Mouse (Mus musculus): ENCODE data around the gene Mtx3. TPM values are rescaled to one million over a fixed set of nuclear protein-coding genes. Genes with fewer than 3 reads are reported as not detected.

Mtx3 gene
- polyA plus RNA-seq, 1 experiment, result 19.4 TPM

DNA sequence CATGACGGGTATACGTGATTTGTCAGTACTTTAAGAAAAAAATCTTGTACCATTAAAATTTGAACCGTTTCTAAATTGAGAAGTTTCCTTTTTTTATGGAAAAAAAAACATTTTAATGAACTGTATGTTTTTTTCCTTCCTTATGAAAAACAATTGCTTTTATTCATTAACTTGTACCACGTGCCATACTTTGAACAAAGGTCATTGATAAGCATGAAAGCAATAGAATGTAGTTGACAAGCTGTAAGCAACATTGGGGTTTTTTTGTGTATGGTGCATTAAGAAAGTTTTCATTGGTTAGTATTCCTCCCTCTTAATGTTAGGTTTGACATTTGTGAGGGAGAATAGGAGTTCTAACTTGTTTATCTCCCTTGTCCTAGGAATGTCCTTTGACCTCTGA lies 1.9 kb downstream of the Mtx3 start:
- TF ChIP-seq CTCF (IDR thresholded peaks at IDR 0.05; ENCODE audit: borderline replicate concordance, insufficient read depth, low read length) (no peak), POLR2A (IDR thresholded peaks at IDR 0.05; ENCODE audit: low read depth, low read length) (no peak)
- Histone ChIP-seq H3K4me3 (ENCODE audit: insufficient read depth, low read length) (no peak overlapping the region), H3K4me1 (ENCODE audit: control insufficient read depth, insufficient read depth, low read length) (no peaks in the 10 kb centered on the region), H3K27ac (ENCODE audit: insufficient read depth, low read length) (no peak overlapping the region)

DNA sequence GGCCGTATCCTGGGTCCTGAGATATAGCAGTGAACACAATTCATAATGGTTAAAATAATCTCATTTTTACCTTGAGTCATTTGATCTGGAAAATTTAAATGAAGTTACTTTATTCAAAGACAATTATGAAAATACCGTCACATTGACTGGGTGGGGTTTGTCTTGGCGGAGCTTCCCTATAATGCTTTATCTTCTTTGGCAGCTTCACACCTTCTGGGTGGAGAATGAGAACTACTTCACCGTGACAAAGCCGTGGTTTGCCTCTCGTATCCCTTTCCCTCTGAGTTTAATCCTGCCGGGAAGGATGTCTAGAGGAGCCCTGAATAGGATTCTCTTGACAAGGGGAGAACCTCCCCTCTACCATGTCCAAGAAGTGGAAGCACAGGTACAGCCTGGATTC lies 2.8 kb downstream of the Mtx3 start:
- Histone ChIP-seq H3K4me1 (ENCODE audit: control insufficient read depth, insufficient read depth, low read length) (no peaks in the 10 kb centered on the region), H3K27ac (ENCODE audit: insufficient read depth, low read length) (no peak overlapping the region), H3K4me3 (ENCODE audit: insufficient read depth, low read length) (no peak overlapping the region)
- no peak for TF ChIP-seq CTCF (IDR thresholded peaks at IDR 0.05; ENCODE audit: borderline replicate concordance, insufficient read depth, low read length)

DNA sequence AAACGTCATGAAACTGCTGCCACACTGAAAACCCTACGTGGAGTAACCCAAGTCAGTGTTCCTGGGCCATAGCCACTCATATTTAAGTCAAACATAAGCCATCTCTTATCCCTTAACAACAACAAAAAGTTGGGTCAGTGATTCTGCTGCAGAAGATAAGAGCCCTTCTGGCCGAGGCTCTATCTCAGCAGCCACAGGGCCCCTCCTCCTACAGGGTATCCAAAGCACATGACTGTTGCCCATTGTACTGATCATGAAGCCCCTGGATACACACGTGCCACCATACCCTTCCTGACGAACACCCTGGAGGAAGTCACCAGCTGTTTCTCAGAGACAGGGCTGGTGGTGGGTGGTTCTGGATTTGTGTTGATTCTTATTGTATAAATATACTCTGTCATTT lies 3.4 kb downstream of the Mtx3 start:
- no peaks in the 10 kb centered on the region for H3K4me1 ChIP-seq (ENCODE audit: control insufficient read depth, insufficient read depth, low read length)
- H3K27ac ChIP-seq (ENCODE audit: insufficient read depth, low read length), result no peak overlapping the region
- no peak overlapping the region for H3K4me3 ChIP-seq (ENCODE audit: insufficient read depth, low read length)
- TF ChIP-seq CTCF (IDR thresholded peaks at IDR 0.05; ENCODE audit: borderline replicate concordance, insufficient read depth, low read length) (no peak), POLR2A (IDR thresholded peaks at IDR 0.05; ENCODE audit: low read depth, low read length) (no peak)

DNA sequence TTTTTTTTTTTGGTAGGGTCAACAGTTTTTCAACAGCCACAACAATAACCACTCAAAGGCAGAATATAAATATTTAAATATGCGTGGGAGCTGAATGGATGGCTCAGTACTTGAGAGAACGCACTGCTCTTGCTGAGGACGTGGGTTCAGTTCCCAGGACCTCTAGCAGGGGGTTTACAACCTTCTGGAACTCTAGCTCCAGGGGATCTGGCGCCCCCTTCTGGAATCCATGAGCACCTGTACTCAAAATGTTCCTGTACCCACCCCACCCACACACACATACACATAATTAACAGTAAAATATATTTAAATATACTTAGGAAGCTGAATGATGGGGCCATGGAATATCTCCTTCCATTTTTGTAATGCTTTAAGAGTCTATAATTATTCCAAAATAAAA lies 11.3 kb downstream of the Mtx3 start:
- no peak for TF ChIP-seq POLR2A (IDR thresholded peaks at IDR 0.05; ENCODE audit: low read depth, low read length)
- no peak for TF ChIP-seq CTCF (IDR thresholded peaks at IDR 0.05; ENCODE audit: borderline replicate concordance, insufficient read depth, low read length)
- H3K27ac ChIP-seq (ENCODE audit: insufficient read depth, low read length), result no peak overlapping the region
- no peaks in the 10 kb centered on the region for H3K4me1 ChIP-seq (ENCODE audit: control insufficient read depth, insufficient read depth, low read length)
- no peak overlapping the region for H3K4me3 ChIP-seq (ENCODE audit: insufficient read depth, low read length)

DNA sequence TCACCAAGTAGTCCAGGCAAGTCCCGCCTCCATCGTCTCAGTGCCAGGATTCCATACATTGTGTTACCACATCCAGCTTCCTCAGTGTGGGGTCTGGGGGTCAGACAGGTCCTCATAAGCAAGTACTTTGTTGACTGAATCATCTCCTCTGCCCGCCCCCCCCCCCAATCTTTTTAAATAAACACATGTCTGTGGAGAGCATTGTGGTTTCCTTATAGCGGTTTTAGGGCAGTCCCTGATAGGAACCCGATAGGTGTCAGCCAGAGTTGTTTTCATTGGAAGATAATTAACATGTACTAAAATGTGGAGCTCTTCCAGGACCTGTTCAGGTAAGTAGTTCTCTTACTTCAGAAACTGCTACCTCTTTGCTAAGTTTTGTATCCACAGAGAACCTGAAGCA lies 14.2 kb downstream of the Mtx3 start:
- Histone ChIP-seq H3K4me1 (ENCODE audit: control insufficient read depth, insufficient read depth, low read length) (no peaks in the 10 kb centered on the region), H3K4me3 (ENCODE audit: insufficient read depth, low read length) (no peak overlapping the region), H3K27ac (ENCODE audit: insufficient read depth, low read length) (no peak overlapping the region)
- TF ChIP-seq CTCF (IDR thresholded peaks at IDR 0.05; ENCODE audit: borderline replicate concordance, insufficient read depth, low read length) (no peak), POLR2A (IDR thresholded peaks at IDR 0.05; ENCODE audit: low read depth, low read length) (no peak)

DNA sequence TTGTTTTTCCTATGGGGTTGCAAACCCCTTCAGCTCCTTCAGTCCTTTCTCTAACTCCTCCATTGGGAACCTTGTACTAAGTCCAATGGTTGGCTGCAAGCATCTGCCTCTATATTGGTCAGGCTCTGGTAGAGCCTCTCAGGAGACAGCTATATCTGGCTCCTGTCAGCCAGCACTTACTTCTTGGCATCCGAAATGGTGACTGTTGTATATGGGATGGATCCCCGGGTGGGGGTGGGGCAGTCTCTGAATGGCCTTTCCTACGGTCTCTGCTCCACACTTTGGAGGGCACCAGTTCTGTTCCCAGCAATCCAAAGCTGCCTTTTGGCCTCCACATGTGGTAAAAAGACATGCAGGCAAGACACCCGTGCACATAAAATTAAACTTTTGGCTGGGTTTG lies 15.4 kb downstream of the Mtx3 start:
- no peak for TF ChIP-seq CTCF (IDR thresholded peaks at IDR 0.05; ENCODE audit: borderline replicate concordance, insufficient read depth, low read length)
- no peak for TF ChIP-seq POLR2A (IDR thresholded peaks at IDR 0.05; ENCODE audit: low read depth, low read length)
- Histone ChIP-seq H3K27ac (ENCODE audit: insufficient read depth, low read length) (no peak overlapping the region), H3K4me3 (ENCODE audit: insufficient read depth, low read length) (no peak overlapping the region), H3K4me1 (ENCODE audit: control insufficient read depth, insufficient read depth, low read length) (no peaks in the 10 kb centered on the region)

DNA sequence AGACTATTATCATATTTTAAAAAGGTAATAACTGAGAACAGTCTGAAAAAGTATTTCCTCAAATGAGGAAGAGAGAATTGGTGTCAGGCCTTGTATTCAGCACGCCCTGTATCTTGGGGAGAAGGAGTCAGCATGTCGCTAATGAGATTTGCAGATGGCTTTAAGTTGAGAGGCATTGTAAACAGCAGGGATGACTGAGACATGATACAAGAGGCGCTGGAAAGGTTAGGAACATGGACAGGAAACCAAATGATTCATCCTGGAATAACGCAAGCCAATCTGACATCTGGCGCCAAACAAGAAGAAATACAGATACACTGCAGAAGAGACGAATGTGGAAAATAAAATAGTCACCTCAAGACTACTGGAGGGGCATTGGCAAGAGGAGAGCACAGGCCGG lies 20.8 kb downstream of the Mtx3 start:
- Histone ChIP-seq H3K4me3 (ENCODE audit: insufficient read depth, low read length) (no peak overlapping the region), H3K4me1 (ENCODE audit: control insufficient read depth, insufficient read depth, low read length) (no peaks in the 10 kb centered on the region), H3K27ac (ENCODE audit: insufficient read depth, low read length) (peak overlapping the region; percentile 34; the same call in 1 of the 2 replicates)
- TF ChIP-seq CTCF (IDR thresholded peaks at IDR 0.05; ENCODE audit: borderline replicate concordance, insufficient read depth, low read length), result no peak
- TF ChIP-seq POLR2A (IDR thresholded peaks at IDR 0.05; ENCODE audit: low read depth, low read length), result no peak

DNA sequence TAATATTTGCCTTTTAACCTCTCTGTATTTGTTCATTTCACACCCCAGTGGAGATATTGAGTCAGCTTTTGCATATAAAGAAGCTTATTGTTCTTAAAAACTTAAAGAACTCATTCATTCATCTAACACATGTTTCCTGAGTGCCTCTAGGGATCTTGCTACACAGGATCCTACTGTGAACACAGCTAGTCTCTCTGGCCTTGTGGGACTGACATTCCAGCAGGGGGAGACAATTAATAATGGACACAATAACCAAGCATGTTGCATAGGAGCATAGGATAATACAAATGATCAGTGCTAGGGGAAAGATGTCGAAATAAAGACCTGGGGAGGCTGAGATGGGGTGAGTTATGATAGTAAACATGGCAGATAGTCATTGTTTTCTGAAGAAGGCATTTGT lies 22.1 kb downstream of the Mtx3 start:
- Histone ChIP-seq H3K4me3 (ENCODE audit: insufficient read depth, low read length) (no peak overlapping the region), H3K27ac (ENCODE audit: insufficient read depth, low read length) (no peak overlapping the region), H3K4me1 (ENCODE audit: control insufficient read depth, insufficient read depth, low read length) (no peaks in the 10 kb centered on the region)
- TF ChIP-seq POLR2A (IDR thresholded peaks at IDR 0.05; ENCODE audit: low read depth, low read length) (no peak), CTCF (IDR thresholded peaks at IDR 0.05; ENCODE audit: borderline replicate concordance, insufficient read depth, low read length) (no peak)

DNA sequence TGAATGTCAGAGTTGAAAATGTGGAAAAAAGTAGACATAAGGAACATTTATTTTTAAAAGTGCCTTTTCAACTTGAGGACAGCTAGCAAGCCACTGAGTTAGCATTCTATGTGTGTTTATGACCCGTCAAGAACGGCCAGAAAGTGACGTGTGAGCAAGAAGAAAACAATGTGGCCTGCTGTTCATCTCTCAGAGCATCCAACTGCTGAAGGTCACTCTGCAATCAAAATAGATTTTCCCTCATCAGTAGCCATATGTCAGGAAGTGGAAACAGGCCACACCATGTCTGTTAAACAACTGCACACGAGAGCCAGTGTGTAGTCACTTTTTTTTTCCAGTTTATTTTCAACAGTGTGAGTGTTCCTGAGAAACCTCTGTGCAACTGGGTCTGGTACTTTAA lies 35.0 kb downstream of the Mtx3 start:
- Histone ChIP-seq H3K27ac (ENCODE audit: insufficient read depth, low read length) (no peak overlapping the region), H3K4me3 (ENCODE audit: insufficient read depth, low read length) (no peak overlapping the region), H3K4me1 (ENCODE audit: control insufficient read depth, insufficient read depth, low read length) (no peaks in the 10 kb centered on the region)
- no peak for TF ChIP-seq POLR2A (IDR thresholded peaks at IDR 0.05; ENCODE audit: low read depth, low read length)
- no peak for TF ChIP-seq CTCF (IDR thresholded peaks at IDR 0.05; ENCODE audit: borderline replicate concordance, insufficient read depth, low read length)

DNA sequence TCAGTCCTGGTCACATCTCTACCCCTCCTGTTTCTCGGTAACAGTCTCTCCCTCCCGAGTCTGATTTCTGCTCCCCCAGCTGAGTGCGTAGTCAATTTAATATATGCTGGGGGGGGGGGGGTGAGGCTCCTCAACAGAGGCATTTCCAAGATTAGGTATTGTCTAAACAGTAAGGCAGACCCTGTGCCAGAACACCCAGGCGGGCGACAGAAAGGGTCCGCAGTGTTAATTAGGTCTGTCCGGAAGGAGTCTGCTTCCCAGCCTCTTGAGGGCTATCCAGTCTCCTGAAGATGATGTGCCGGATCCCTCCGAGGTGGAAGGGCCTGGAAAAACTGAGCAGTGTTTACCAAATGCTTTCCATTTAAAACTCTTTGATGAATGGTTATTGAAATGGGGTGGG lies 35.4 kb downstream of the Mtx3 start:
- no peaks in the 10 kb centered on the region for H3K4me1 ChIP-seq (ENCODE audit: control insufficient read depth, insufficient read depth, low read length)
- no peak overlapping the region for H3K27ac ChIP-seq (ENCODE audit: insufficient read depth, low read length)
- TF ChIP-seq CTCF (IDR thresholded peaks at IDR 0.05; ENCODE audit: borderline replicate concordance, insufficient read depth, low read length) (no peak), POLR2A (IDR thresholded peaks at IDR 0.05; ENCODE audit: low read depth, low read length) (no peak)
- H3K4me3 ChIP-seq (ENCODE audit: insufficient read depth, low read length), result no peak overlapping the region

DNA sequence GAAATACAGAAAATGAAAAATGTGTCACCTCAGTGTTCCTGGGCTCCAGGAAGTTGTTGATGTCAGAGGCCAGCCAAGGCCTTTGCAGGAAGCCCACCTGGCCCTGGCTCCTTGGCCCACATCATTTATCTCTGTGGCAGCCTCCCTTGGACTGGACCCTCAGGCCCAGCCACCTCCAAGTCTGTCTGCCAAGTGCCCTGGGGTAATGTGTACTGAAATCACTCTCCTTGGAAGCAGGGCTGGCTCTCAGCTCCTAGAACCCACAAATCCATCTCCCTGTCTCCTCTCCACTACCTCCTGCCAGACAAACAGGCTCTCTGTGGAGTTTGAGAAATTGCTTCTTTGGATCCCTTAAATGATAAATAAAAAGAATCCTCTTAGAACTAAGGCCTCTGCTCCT lies 36.0 kb downstream of the Mtx3 start:
- TF ChIP-seq POLR2A (IDR thresholded peaks at IDR 0.05; ENCODE audit: low read depth, low read length) (no peak), CTCF (IDR thresholded peaks at IDR 0.05; ENCODE audit: borderline replicate concordance, insufficient read depth, low read length) (no peak)
- no peak overlapping the region for H3K4me3 ChIP-seq (ENCODE audit: insufficient read depth, low read length)
- H3K27ac ChIP-seq (ENCODE audit: insufficient read depth, low read length), result no peak overlapping the region
- H3K4me1 ChIP-seq (ENCODE audit: control insufficient read depth, insufficient read depth, low read length), result no peaks in the 10 kb centered on the region

Data from embryonic fibroblast, embryonic 13.5 days (primary cell).